Mouse (Mus musculus): ENCODE measurements around the gene Noa1. TPM values are rescaled to one million over a fixed set of nuclear protein-coding genes. Genes with fewer than 3 reads are reported as not detected.

Gene Noa1
- 35.3 and 35.4 TPM in 2 replicates for polyA plus RNA-seq (2015; fragmentation: Nextera tagmentation; extraction: Ambion mirVana)

DNA sequence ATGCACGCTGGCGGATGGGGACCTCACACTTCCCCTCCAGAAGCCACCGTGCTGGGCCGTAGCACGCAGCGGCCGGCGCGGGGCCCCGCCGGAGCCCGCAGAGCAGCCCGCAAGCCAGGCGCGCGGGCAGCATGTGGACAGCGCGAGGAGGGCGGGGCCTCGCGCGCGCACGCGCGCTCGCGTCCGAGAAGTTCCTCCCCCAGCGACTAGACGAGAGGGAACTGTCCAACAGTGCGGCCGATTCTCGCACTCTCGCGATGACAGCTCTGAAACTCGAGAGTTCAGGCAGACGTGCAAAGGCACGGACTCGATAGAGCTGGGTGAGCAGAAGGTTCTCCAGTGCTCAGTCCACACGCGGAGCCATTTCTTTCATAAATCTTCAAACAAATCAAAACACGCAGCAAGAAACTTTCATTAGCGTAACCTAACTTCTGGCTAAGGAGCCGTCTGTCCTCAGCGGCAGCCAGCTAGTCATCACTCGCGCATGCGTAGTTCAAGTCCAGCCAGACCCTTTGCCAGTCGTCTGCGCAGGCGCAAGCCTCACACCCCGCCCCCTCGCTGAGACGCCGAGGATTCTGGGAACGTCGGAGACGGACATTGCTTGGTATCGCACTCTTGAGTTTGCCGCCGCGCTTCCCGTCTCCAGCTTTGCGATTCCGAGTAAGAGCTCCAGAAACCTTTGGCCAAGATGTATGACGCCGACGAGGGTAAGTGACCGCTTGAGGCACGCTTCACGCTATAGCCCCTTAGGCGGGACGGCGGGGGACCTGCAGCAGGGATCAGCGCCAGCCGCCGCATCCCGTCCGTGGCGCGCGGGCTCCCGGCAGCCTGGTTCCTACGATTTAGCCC lies at the start of gene Noa1, which contains the start of gene Polr2b:
Gene Noa1, minus strand, starts transcription at position 161 of the 849 bp plus-strand sequence.
Gene Polr2b, plus strand, starts transcription at position 224 of the 849 bp plus-strand sequence.
- under 1% methylated on average over 85 of the region's 85 CpGs for WGBS

DNA sequence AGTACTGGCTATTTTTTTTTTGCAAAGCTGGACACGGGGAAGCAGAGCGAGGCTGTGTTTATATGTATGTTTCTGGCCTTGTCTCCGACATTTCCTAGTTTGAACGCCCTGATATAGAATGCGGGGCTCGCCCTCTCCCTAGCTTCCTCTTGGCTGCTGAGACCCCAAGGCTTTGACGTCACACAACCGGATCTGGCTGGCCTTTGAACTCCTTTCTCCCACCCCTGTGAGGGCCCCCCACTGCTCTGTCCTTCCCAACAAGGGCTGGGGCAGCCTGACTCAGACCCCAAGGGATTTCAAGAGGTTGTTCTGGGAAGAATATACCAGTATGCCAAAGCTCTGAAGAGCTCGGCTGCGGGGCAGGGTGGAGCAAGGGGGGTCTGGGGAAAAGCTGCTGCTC lies 48.5 kb upstream of the Noa1 start:
- H3K4me1 ChIP-seq (replicated peaks): peaks cover 14% of the 10 kb centered on the region

More for the DNA sequence above, at the start of gene Noa1, which contains the start of gene Polr2b:
- Histone ChIP-seq H3K36me3 (peaks cover 10% of the 10 kb centered on the region), H3K4me3 (replicated peaks) (peak within 1 kb of the TSS; percentile 83), H3K27me3 (replicated peaks) (no peaks in the 10 kb centered on the region), H3K9me3 (no peaks in the 10 kb centered on the region), H3K27ac (peak within 1 kb of the TSS; percentile 80), H3K9ac (peak within 1 kb of the TSS; percentile 72), H3K4me1 (replicated peaks) (peaks cover 17% of the 10 kb centered on the region), H3K4me2 (replicated peaks) (peak within 1 kb of the TSS; percentile 93)
- ATAC-seq: peak; percentile 97

DNA sequence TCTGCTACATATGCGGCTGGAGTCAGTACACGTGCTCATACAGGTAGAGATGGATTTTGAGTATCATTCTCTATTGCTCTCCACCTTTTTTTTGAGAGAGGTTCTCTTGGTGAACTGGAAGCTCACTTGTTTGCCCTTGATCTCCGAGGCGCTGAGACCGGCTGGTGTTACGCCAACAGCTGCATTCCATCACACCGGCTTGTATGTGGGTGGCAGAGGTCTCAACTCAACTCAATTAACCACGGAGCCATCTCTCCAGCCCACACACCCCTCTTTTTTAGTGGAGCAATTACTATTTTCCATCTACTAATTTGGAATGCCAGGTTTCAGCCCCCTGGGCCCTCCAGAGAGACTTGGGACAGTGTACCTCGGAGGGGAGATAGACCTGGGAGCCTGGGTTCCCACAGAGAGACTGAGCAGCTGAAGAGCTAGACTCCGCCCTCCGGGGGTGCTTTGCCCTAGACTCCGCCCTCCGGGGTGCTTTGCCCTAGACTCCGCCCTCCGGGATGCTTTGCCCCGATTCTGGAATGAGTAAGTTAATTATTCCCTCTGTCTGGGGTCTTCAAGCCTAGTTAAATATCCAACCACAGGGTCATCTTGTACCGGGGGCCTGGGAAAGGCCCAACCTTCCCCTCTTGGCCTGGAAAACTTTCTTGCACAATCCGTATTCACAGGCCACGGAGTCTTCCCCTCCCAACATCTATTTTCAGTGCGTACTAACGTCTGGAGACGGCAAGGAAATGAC lies 47.7 kb upstream of the Noa1 start:
- no peaks in the 10 kb centered on the region for H3K9me3 ChIP-seq
- H3K9ac ChIP-seq: peak overlapping the region; percentile 31; the same call in 1 of the 2 replicates
- H3K4me3 ChIP-seq (replicated peaks): peak overlapping the region; percentile 38
- peak; percentile 82 for ATAC-seq
- peak overlapping the region; percentile 87 for H3K27ac ChIP-seq
- H3K4me1 ChIP-seq (replicated peaks): peaks cover 14% of the 10 kb centered on the region
- 18% methylated on average over 22 of the region's 22 CpGs for WGBS
- no peaks in the 10 kb centered on the region for H3K27me3 ChIP-seq (replicated peaks)
- H3K4me2 ChIP-seq (replicated peaks): peak overlapping the region; percentile 66
- H3K36me3 ChIP-seq: no peaks in the 10 kb centered on the region

More for the DNA sequence above, 48.5 kb upstream of the Noa1 start:
- peak overlapping the region; percentile 66 for H3K4me2 ChIP-seq (replicated peaks)
- WGBS: 3% methylated on average over 10 of the region's 10 CpGs
- H3K27me3 ChIP-seq (replicated peaks): no peaks in the 10 kb centered on the region
- no peaks in the 10 kb centered on the region for H3K36me3 ChIP-seq
- H3K9ac ChIP-seq: peak overlapping the region; percentile 31
- peak; percentile 66 for ATAC-seq
- peak overlapping the region; percentile 38 for H3K4me3 ChIP-seq (replicated peaks)
- H3K27ac ChIP-seq: peak overlapping the region; percentile 87
- H3K9me3 ChIP-seq: no peaks in the 10 kb centered on the region

DNA sequence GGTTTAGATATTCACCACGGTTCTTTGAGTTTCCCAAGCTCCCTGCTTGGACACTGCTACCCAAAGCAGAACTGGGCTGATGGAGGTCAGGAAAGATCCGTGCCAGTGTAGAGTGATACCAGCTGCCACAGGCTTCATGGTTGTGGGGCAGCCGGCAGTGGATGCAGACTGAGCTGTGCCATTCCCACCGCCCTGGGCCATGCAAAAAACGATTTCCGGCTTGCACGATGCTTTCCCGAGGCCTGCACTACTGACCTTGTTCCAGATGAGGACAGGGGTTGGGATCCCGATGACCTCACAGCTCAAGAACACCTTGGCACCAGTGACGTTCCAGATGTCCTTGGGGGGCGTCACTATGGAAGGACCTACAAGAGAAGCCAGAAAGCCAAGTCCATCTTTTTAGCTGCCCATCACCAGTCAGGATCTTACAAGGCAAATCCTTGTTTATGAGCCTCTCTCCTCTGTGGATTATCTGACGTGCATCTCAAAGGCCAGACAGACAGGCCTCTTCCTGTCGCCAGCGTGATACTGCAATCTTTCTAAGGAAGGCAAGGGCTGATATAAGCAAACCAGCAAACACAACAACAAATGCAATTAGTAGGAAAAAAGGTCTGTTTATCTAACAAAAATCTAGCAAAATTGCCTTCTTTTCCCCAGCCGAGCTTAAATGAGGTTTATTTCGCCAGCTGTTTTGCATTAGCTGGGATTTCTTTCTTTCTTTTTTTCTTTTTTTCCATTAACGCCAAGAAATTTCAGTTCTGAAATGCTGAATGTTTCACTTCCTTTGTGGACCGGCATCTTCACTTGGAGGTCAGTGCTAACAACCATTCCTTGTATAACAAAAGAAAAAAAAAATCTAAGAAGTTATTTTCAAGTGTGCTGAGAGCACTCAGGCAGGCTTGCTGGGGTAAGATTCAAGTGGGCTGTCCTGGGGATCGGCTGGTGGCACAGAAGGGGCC lies 45.7 kb upstream of the Noa1 start:
- H3K4me2 ChIP-seq (replicated peaks): no peak overlapping the region
- no peaks in the 10 kb centered on the region for H3K9me3 ChIP-seq
- H3K4me3 ChIP-seq (replicated peaks): no peak overlapping the region
- H3K4me1 ChIP-seq (replicated peaks): peaks cover 14% of the 10 kb centered on the region
- peak overlapping the region; percentile 28; the same call in 1 of the 2 replicates for H3K27ac ChIP-seq
- H3K9ac ChIP-seq: no peak overlapping the region
- no peaks in the 10 kb centered on the region for H3K27me3 ChIP-seq (replicated peaks)
- 69% methylated on average over 19 of the region's 19 CpGs for WGBS
- H3K36me3 ChIP-seq: no peaks in the 10 kb centered on the region
- no peak for ATAC-seq

DNA sequence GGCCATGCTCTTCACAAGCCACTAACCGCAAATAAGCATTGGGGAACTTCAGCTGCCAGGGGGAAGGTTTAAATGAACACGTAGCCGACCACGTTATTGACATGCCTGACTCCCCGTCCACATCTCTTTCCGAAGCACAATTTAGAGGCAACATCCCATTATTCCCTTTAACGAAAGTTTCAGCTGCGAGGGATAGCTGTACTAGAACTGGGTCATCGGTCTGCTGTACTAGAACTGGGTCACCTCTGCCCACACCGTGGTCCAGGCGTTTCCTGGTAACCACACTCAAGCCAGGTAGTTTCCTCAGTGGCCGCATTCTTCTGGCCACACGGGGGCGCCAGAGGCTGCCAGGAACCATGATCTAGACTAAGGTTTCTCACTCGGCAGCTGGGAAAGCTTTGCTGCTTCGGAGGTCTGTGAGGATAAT lies 44.5 kb upstream of the Noa1 start:
- Histone ChIP-seq H3K4me2 (replicated peaks) (peak overlapping the region; percentile 55), H3K36me3 (0 out of 2 replicates have a peak, but pooled peaks cover 6% of the 10 kb centered on the region), H3K4me3 (replicated peaks) (no peak overlapping the region), H3K9ac (no peak overlapping the region), H3K4me1 (replicated peaks) (peaks cover 14% of the 10 kb centered on the region), H3K9me3 (no peaks in the 10 kb centered on the region), H3K27ac (no peak overlapping the region), H3K27me3 (replicated peaks) (no peaks in the 10 kb centered on the region)
- 5% methylated on average over 16 of the region's 16 CpGs for whole genome bisulfite sequencing
- peak; percentile 61 for ATAC-seq

DNA sequence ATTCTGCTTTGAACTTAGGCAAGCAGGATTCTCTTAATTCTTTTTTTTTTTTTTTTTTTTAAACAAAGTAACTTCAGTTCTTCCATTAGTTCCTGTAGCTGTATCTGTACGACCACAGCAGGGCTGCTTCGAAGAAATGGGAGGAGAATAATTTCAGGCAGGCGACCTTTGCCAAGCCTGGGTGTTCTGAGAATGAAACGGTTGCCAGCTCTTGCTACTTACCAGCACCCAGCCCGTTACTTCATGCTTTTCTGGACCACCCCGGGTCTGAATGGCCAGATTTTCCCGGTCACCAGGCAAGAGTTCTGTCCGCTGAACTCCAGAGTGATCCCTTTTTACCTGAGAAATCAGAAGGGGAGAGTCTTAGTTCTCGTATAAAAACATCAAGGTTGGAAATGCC lies 41.8 kb upstream of the Noa1 start:
- WGBS: 85% methylated on average over 9 of the region's 9 CpGs
- H3K4me3 ChIP-seq (replicated peaks): no peak overlapping the region
- no peaks in the 10 kb centered on the region for H3K27me3 ChIP-seq (replicated peaks)
- no peak overlapping the region for H3K27ac ChIP-seq
- peaks cover 28% of the 10 kb centered on the region for H3K36me3 ChIP-seq
- H3K4me2 ChIP-seq (replicated peaks): no peak overlapping the region
- peaks cover 7% of the 10 kb centered on the region; the same call in 1 of the 2 replicates for H3K4me1 ChIP-seq (replicated peaks)
- no peak overlapping the region for H3K9ac ChIP-seq
- no peaks in the 10 kb centered on the region for H3K9me3 ChIP-seq
- ATAC-seq: no peak

DNA sequence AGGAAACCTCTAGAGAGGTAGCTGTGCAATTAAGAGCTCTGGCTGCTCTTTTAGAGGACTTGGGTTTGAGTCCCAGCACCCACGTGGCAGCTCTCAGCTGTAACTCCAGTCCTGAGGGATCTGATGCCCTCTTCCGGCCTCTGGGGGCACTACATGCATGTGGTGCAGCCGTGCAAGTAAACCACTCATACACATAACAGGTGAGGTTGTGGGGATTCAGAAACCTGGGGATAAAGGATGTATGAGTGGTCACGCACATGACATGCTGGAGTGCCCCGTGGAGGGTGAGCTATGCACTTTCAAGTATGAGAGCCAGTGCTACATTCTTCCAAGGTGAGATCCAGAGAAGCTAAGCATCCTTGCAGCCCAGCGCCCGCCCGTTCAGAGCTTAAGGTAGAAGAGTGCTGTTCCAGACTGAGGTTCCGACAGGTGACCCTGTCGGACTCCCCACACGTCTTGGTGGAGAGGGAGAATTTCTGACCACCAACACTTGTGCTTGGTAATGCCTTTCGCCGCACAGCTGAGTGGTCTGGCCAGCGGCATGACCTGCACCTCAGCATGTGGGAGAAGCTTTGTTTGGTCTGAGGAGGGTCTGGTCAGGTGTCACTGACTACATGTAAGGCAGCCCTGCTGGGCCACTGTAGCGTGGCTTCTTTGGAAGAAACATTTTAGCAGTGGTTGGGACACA lies 40.2 kb upstream of the Noa1 start:
- no peak overlapping the region for H3K27ac ChIP-seq
- peaks cover 36% of the 10 kb centered on the region for H3K36me3 ChIP-seq
- H3K9me3 ChIP-seq: no peaks in the 10 kb centered on the region
- no peak overlapping the region for H3K4me2 ChIP-seq (replicated peaks)
- ATAC-seq: no peak
- H3K4me3 ChIP-seq (replicated peaks): no peak overlapping the region
- no peaks in the 10 kb centered on the region for H3K27me3 ChIP-seq (replicated peaks)
- peaks cover 4% of the 10 kb centered on the region; the same call in 1 of the 2 replicates for H3K4me1 ChIP-seq (replicated peaks)
- WGBS: 92% methylated on average over 15 of the region's 15 CpGs
- no peak overlapping the region for H3K9ac ChIP-seq

DNA sequence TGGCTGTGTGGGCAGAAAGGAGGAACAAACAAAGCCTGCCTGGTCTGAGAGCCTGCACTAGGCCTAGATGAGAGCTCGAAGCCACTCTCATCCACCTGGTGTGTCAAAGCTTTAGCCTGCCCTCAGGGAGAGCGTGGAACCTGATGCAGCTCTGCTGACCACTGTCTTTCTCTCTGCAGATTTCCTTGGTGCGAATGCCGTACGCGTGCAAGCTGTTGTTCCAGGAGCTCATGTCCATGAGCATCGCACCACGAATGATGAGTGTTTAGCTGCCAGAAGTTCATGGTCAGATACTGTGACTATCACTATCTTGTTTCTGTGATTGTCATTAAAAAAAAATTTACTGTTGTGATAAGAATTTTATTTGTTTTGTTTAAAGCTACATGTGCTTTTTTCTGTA lies 39.0 kb upstream of the Noa1 start:
- WGBS: 97% methylated on average over 8 of the region's 8 CpGs

DNA sequence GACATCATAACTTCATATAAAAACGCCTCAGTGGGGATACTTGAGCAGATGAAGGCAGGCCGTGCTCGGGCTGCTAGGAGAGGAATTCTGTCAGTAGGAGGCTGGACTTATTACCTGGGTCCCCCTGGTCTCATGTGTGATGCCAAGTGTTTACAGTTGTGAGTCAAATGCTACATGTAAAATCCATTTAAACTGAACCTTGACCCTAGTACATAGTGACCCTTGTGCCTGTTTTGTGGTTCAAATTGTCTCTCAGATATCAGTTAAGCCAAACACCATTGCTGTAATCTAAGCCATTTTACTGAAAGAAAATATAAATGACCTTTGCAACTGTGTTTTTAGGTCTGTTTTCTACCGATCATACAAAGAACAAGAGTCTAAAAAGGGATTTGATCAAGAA lies 30.1 kb upstream of the Noa1 start:
- H3K4me2 ChIP-seq (replicated peaks): no peak overlapping the region
- no peak for ATAC-seq
- H3K27me3 ChIP-seq (replicated peaks): no peaks in the 10 kb centered on the region
- H3K4me1 ChIP-seq (replicated peaks): no peaks in the 10 kb centered on the region
- H3K9ac ChIP-seq: no peak overlapping the region
- WGBS: 84% methylated on average over 4 of the region's 4 CpGs
- no peak overlapping the region for H3K27ac ChIP-seq
- H3K9me3 ChIP-seq: no peaks in the 10 kb centered on the region
- H3K36me3 ChIP-seq: peaks cover 37% of the 10 kb centered on the region
- H3K4me3 ChIP-seq (replicated peaks): no peak overlapping the region

More for the DNA sequence above, 39.0 kb upstream of the Noa1 start:
- no peak overlapping the region for H3K4me3 ChIP-seq (replicated peaks)
- no peak overlapping the region for H3K27ac ChIP-seq
- peaks cover 37% of the 10 kb centered on the region for H3K36me3 ChIP-seq
- H3K9ac ChIP-seq: no peak overlapping the region
- no peaks in the 10 kb centered on the region for H3K4me1 ChIP-seq (replicated peaks)
- no peaks in the 10 kb centered on the region for H3K9me3 ChIP-seq
- H3K27me3 ChIP-seq (replicated peaks): no peaks in the 10 kb centered on the region
- H3K4me2 ChIP-seq (replicated peaks): no peak overlapping the region
- ATAC-seq: no peak

DNA sequence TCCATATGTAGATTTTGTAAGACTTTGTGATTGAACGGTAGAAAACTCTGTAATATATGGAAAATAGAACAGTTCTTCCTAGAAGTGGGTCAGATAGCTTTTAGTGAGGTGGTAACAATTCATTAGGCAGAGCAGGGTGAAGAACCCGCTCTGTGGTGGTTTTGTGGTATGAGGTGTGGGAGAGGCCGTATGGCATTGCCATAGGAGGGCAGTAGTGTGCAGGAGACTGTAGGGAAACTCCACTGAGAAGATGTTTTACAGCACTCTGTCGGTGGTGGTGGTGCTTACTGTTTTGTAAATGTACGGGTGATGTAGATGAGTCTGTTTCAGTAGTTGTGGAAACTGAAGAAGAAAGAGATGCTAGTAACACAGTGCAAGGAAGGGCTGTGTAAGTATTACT lies 20.3 kb upstream of the Noa1 start:
- Histone ChIP-seq H3K36me3 (peaks cover 44% of the 10 kb centered on the region), H3K27ac (no peak overlapping the region), H3K9me3 (no peaks in the 10 kb centered on the region), H3K27me3 (replicated peaks) (no peaks in the 10 kb centered on the region), H3K4me3 (replicated peaks) (no peak overlapping the region), H3K9ac (no peak overlapping the region), H3K4me2 (replicated peaks) (no peak overlapping the region), H3K4me1 (replicated peaks) (no peaks in the 10 kb centered on the region)
- 75% methylated on average over 5 of the region's 5 CpGs for WGBS
- no peak for ATAC-seq

DNA sequence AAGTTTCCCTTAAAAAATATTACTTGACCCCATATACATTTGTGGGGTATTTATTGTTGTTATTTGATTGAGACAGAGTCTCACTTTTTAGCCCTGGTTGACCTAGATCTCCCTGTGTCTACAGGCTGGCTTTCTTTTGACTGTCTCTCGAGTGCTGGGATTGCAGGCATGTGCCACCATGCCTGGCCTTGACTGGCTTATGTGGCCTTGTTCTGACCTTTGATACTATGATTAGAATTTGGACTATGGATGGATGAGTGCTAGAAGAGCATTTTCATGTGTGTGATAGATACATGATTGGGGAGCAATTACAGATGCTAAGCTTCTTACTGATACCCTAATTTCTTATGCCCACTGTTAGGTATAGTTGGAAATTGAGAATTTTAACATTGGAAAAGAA lies 15.1 kb upstream of the Noa1 start:
- H3K36me3 ChIP-seq: peaks cover 44% of the 10 kb centered on the region
- H3K4me2 ChIP-seq (replicated peaks): no peak overlapping the region
- no peaks in the 10 kb centered on the region for H3K4me1 ChIP-seq (replicated peaks)
- 82% methylated on average over 1 of the region's 1 CpGs for WGBS
- no peak overlapping the region for H3K27ac ChIP-seq
- H3K27me3 ChIP-seq (replicated peaks): no peaks in the 10 kb centered on the region
- no peak overlapping the region for H3K4me3 ChIP-seq (replicated peaks)
- ATAC-seq: no peak
- no peak overlapping the region for H3K9ac ChIP-seq
- no peaks in the 10 kb centered on the region for H3K9me3 ChIP-seq

All from intestine, embryonic 15.5 days (tissue).